ENCODE assay signal across 9 mouse cellular contexts in the genomic region with DNA sequence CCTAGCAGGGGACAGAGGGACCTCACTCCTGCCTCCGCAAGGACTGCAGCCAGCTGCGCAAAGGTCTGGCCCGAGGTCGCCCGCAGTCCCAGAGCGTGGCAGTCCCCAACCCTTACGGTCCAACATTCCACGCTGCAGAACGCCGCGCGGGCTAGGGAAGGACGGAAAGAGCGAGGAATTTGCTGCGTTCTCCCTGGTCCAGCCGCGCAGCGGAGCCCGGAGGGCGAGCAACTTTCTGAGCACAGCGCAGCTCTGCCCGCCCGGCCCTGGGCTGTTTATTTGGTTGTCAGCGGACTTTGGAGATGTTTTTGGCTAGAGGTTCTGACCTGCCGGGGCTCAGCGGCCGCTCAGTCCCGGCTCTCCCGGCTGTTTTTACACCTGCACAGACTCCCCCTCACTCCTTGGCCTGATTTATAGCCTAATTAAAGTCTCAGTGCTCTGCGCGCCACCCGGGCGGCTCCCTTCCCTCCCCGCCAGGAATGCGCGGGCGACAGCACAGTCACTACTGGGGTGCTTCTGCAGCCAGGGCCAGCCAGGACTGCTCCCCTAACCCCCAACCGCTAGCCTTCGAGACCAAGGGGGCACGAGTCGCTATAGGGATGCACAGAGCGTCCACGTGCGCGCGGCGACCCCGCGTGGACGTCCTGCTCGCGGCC. TPM values are rescaled to one million over a fixed set of nuclear protein-coding genes. Genes with fewer than 3 reads are reported as not detected.
DNase-seq lines count a peak whose midpoint lies in the region; ATAC-seq and TF ChIP-seq lines count a peak whose summit lies in the region.
"Had no signal": no experiment of that assay in that cellular context is flagged by ENCODE, and none has a peak within 500 bp of the region (broad histone marks: within the 10 kb centered on the region; RNA-seq: fewer than 3 reads in every experiment).

No protein-coding gene starts in this region.

- peak overlapping the region; percentile 28 for H3K4me3 ChIP-seq in gastrocnemius, adult 2 months
- peak overlapping the region; percentile 41 for H3K4me3 ChIP-seq in hindbrain, embryonic 10.5 days
- peak overlapping the region; percentile 26 for H3K4me3 ChIP-seq in liver, embryonic 11.5 days (ENCODE audit: low read depth, low read length)

- intact Hi-C loops in gastrocnemius, adult 2 months (cut with DNase I) = no loop called here

- no peak for DNase-seq in gastrocnemius, adult 2 months
- no peak for DNase-seq in gastrocnemius, adult 18-20 months (ENCODE audit: low spot score)
- peak; percentile 58 for DNase-seq in R1 (ENCODE audit: low read depth, low spot score)
- peak; percentile 76 for DNase-seq in hindbrain, embryonic 10.5 days (ENCODE audit: low spot score)
- DNase-seq in liver, embryonic 11.5 days (ENCODE audit: low spot score) = peak; percentile 51
- DNase-seq in yolk sac, embryonic 10.5 days (ENCODE audit: low spot score) = peak; percentile 50
- DNase-seq in adipocyte (ENCODE audit: low spot score) = no peak
- DNase-seq in thymus, postnatal 25 days = no peak

- H3K36me3 ChIP-seq in hindbrain, embryonic 10.5 days = no peaks in the 10 kb centered on the region
- H3K36me3 ChIP-seq in liver, embryonic 11.5 days (ENCODE audit: control insufficient read depth, insufficient read depth, low read length) = no peaks in the 10 kb centered on the region

- no peak overlapping the region for H3K27ac ChIP-seq in gastrocnemius, adult 2 months
- H3K27ac ChIP-seq in hindbrain, embryonic 10.5 days = peak overlapping the region; percentile 64
- H3K27ac ChIP-seq in liver, embryonic 11.5 days (ENCODE audit: low read depth, low read length) = no peak overlapping the region

- no peak overlapping the region for H3K9ac ChIP-seq in liver, embryonic 11.5 days (ENCODE audit: low read depth, low read length)

- H3K4me1 ChIP-seq in hindbrain, embryonic 10.5 days (replicated peaks) = peaks cover 16% of the 10 kb centered on the region
- H3K4me1 ChIP-seq in liver, embryonic 11.5 days (replicated peaks; ENCODE audit: control insufficient read depth, insufficient read depth, low read length) = peaks cover 4% of the 10 kb centered on the region; the same call in 1 of the 2 replicates

- peaks cover 100% of the 10 kb centered on the region for H3K27me3 ChIP-seq in hindbrain, embryonic 10.5 days (ENCODE audit: insufficient read depth, poor library complexity, severe bottlenecking)
- H3K27me3 ChIP-seq in liver, embryonic 11.5 days (replicated peaks; ENCODE audit: control insufficient read depth, insufficient read depth, low read length) = peaks cover 90% of the 10 kb centered on the region

- H3K9me3 ChIP-seq in hindbrain, embryonic 10.5 days = no peaks in the 10 kb centered on the region
- H3K9me3 ChIP-seq in liver, embryonic 11.5 days (ENCODE audit: control insufficient read depth, low read length) = no peaks in the 10 kb centered on the region

- no peak for TF ChIP-seq CTCF in gastrocnemius, adult 2 months (IDR thresholded peaks at IDR 0.05)

- ATAC-seq in liver, embryonic 11.5 days (replicated peaks; ENCODE audit: low FRiP score) = no peak

- WGBS in hindbrain, embryonic 10.5 days = under 1% methylated on average over 52 of the region's 52 CpGs
- 2% methylated on average over 52 of the region's 52 CpGs for WGBS in liver, embryonic 11.5 days

- peak overlapping the region; percentile 43 for H3K4me2 ChIP-seq in liver, embryonic 11.5 days

RNA-seq across cellular contexts. Expression of a gene that starts 11.9 kb away (rescaled TPM):
- under 1 TPM in 1 of 2 experiments, not detected in 1; 0.05 TPM for total RNA-seq in gastrocnemius, adult 2 months (2021)
- total RNA-seq in gastrocnemius, adult 18-20 months (2021) = under 1 TPM in 1 of 2 experiments, not detected in 1; 0.12 TPM
- 3.9 TPM in 2 replicates for polyA plus RNA-seq in hindbrain, embryonic 10.5 days (2016; fragmentation: Nextera tagmentation; extraction: Ambion mirVana)
- 0.05 TPM in 1 of 2 replicates, not detected in the other for polyA plus RNA-seq in liver, embryonic 11.5 days (2014; fragmentation: Nextera tagmentation; extraction: Ambion mirVana)
- polyA plus RNA-seq: spleen, adult 2 months had no signal

RNA-seq across cellular contexts. Expression of a gene that starts 49.1 kb away (rescaled TPM):
- 100 to 1,000 TPM; 221 to 236 TPM for total RNA-seq in gastrocnemius, adult 2 months (2021)
- total RNA-seq in gastrocnemius, adult 18-20 months (2021) = 100 to 1,000 TPM; 227 to 231 TPM
- polyA plus RNA-seq in hindbrain, embryonic 10.5 days (2016; fragmentation: Nextera tagmentation; extraction: Ambion mirVana) = 664 and 711 TPM in 2 replicates
- 879 and 893 TPM in 2 replicates for polyA plus RNA-seq in liver, embryonic 11.5 days (2014; fragmentation: Nextera tagmentation; extraction: Ambion mirVana)

Comparison
In these comparisons a context has a peak if more than half of its experiments do, and no peak if none do; other contexts are left out.
1. DNase-seq: peak in R1 (single experiment), hindbrain, embryonic 10.5 days (single experiment), liver, embryonic 11.5 days (single experiment) and yolk sac, embryonic 10.5 days (single experiment); none in gastrocnemius, adult 2 months (single experiment), gastrocnemius, adult 18-20 months (single experiment), adipocyte (single experiment) and thymus, postnatal 25 days (single experiment).
2. Peak in every context shown above with its lines, with median percentiles within 50 percentile points of each other: H3K4me3 ChIP-seq.